Mouse (Mus musculus) kidney, embryonic 16.5 days (tissue): ENCODE measurements around the gene Atf6b. TPM values are rescaled to one million over a fixed set of nuclear protein-coding genes. Genes with fewer than 3 reads are reported as not detected.

Experiments
- polyA plus RNA-seq: library from polyadenylated mRNA; unstranded; fragments of >200 nt; fragmentation: Nextera tagmentation; extraction: Ambion mirVana; gene quantifications from 2 replicates; pipeline ENCODE4 v1.2.1, GENCODE M21; 2015

Atf6b gene
- polyA plus RNA-seq, 1 experiment from 2014 or later: 106 TPM

Other genes starting within 250 kb of the Atf6b start
- 0.23 and 0.74 TPM in 2 replicates for gene BC051142, start 248.3 kb upstream of the Atf6b start, polyA plus RNA-seq
- not detected in 2 replicates for gene Btnl4, start 169.8 kb upstream of the Atf6b start, polyA plus RNA-seq
- not detected in 2 replicates for gene Btnl6, start 129.8 kb upstream of the Atf6b start, polyA plus RNA-seq
- gene Notch4, start 82.9 kb upstream of the Atf6b start, polyA plus RNA-seq: 7.6 and 12.0 TPM in 2 replicates
- 21.5 and 25.6 TPM in 2 replicates for gene Gpsm3, start 57.3 kb upstream of the Atf6b start, polyA plus RNA-seq
- 13.1 and 15.6 TPM in 2 replicates for gene Pbx2, start 55.9 kb upstream of the Atf6b start, polyA plus RNA-seq
- 8.8 and 16.8 TPM in 2 replicates for gene Ager, start 49.3 kb upstream of the Atf6b start, polyA plus RNA-seq
- 185 and 190 TPM in 2 replicates for gene Rnf5, start 43.5 kb upstream of the Atf6b start, polyA plus RNA-seq
- 81.8 and 83.1 TPM in 2 replicates for gene Agpat1, start 42.9 kb upstream of the Atf6b start, polyA plus RNA-seq
- 4.0 and 6.0 TPM in 2 replicates for gene Egfl8, start 31.2 kb upstream of the Atf6b start, polyA plus RNA-seq
- 47.3 and 53.7 TPM in 2 replicates for gene Ppt2, start 18.6 kb upstream of the Atf6b start, polyA plus RNA-seq
- 0.23 and 0.29 TPM in 2 replicates for gene Prrt1, start 17.6 kb upstream of the Atf6b start, polyA plus RNA-seq
- 17.5 and 17.7 TPM in 2 replicates for gene Fkbpl, start 2.4 kb upstream of the Atf6b start, polyA plus RNA-seq
- 0.51 and 0.52 TPM in 2 replicates for gene Tnxb, start 23.4 kb downstream of the Atf6b start, polyA plus RNA-seq
- 0.78 and 1.5 TPM in 2 replicates for gene C4b, start 96.7 kb downstream of the Atf6b start, polyA plus RNA-seq
- gene Cyp21a1, start 157.4 kb downstream of the Atf6b start, polyA plus RNA-seq: 38.4 and 41.9 TPM in 2 replicates
- gene Stk19, start 189.8 kb downstream of the Atf6b start, polyA plus RNA-seq: 31.7 and 34.7 TPM in 2 replicates
- gene Dxo, start 189.9 kb downstream of the Atf6b start, polyA plus RNA-seq: 71.0 and 77.9 TPM in 2 replicates
- 59.3 and 62.0 TPM in 2 replicates for gene Skiv2l, start 203.1 kb downstream of the Atf6b start, polyA plus RNA-seq
- gene Nelfe, start 203.2 kb downstream of the Atf6b start, polyA plus RNA-seq: 117 and 121 TPM in 2 replicates
- 15.1 and 17.3 TPM in 2 replicates for gene Cfb, start 215.4 kb downstream of the Atf6b start, polyA plus RNA-seq
- gene Zbtb12, start 232.3 kb downstream of the Atf6b start, polyA plus RNA-seq: 3.5 and 4.3 TPM in 2 replicates
- not detected in 2 replicates for gene Gm20547, start 234.9 kb downstream of the Atf6b start, polyA plus RNA-seq